Mouse (Mus musculus) midbrain, postnatal 0 days (tissue): ENCODE data around the gene Tyw3. TPM values are rescaled to one million over a fixed set of nuclear protein-coding genes. Genes with fewer than 3 reads are reported as not detected.
A peak's percentile ranks its signal among the peaks of the same experiment; 100 is the strongest.

Experiments used
- ATAC-seq: fragments of 200-750 bp; cut with Nextera tagmentation; 2 replicates; pipeline ENCODE4 v1.8.0; 2017; ENCODE audit warnings: moderate number of reproducible peaks, mild to moderate bottlenecking, moderate TSS enrichment, moderate library complexity; ENCODE audit not compliant: low FRiP score
- DNase-seq: peaks from one replicate; pipeline ENCODE4 v3.0.0-alpha.2; 2015; ENCODE audit warnings: low spot score
- H3K27ac ChIP-seq: fragments of 300-500 bp; sonication (generic); 2 replicates; pipeline ENCODE4 v1.5.1; 2014; ENCODE audit warnings: low read depth, mild to moderate bottlenecking, low read length, mixed read lengths
- H3K27me3 ChIP-seq: fragments of 300-500 bp; sonication (generic); 2 replicates; pipeline ENCODE4 v1.6.1; 2014; ENCODE audit warnings: low read length, control low read depth, mixed read lengths; ENCODE audit not compliant: insufficient read depth
- H3K36me3 ChIP-seq: fragments of 300-500 bp; sonication (generic); 2 replicates; pipeline ENCODE4 v1.6.1; 2014; ENCODE audit warnings: low read length, control low read depth, mixed read lengths; ENCODE audit not compliant: insufficient read depth
- H3K4me1 ChIP-seq: fragments of 300-500 bp; sonication (generic); 2 replicates; pipeline ENCODE4 v1.6.1; 2014; ENCODE audit warnings: mild to moderate bottlenecking, control low read depth, antibody characterized with exemption, low read length, mixed read lengths; ENCODE audit not compliant: insufficient read depth
- H3K4me2 ChIP-seq: fragments of 300-500 bp; sonication (generic); 2 replicates; pipeline ENCODE4 v1.6.1; 2014; ENCODE audit warnings: low read depth, mild to moderate bottlenecking, low read length, mixed read lengths; ENCODE audit not compliant: poor library complexity, severe bottlenecking
- H3K4me3 ChIP-seq: fragments of 300-500 bp; sonication (generic); 2 replicates; pipeline ENCODE4 v1.5.1; 2014; ENCODE audit warnings: low read depth, mild to moderate bottlenecking, low read length, moderate library complexity
- H3K9ac ChIP-seq: fragments of 300-500 bp; sonication (generic); replicated peaks from 2 replicates; pipeline ENCODE4 v1.6.1; 2014; ENCODE audit warnings: mild to moderate bottlenecking, low read length, moderate library complexity, mixed read lengths; ENCODE audit not compliant: poor library complexity, severe bottlenecking
- H3K9me3 ChIP-seq: fragments of 300-500 bp; sonication (generic); 2 replicates; pipeline ENCODE4 v1.6.1; 2016; ENCODE audit warnings: low read length, control low read depth
- CTCF ChIP-seq: IDR thresholded peaks from 2 replicates; pipeline ENCODE4 v1.5.1; 2016; ENCODE audit warnings: antibody characterized with exemption, mild to moderate bottlenecking
- WGBS: fragments of 180-500 bp; shearing (Covaris S2); extraction: QIAGEN DNeasy Blood & Tissue Kit; methylation state at CpG from one replicate; pipeline ENCODE4 v1.1.7; 2014; 5-methylcytosine and 5-hydroxymethylcytosine counted together
- polyA plus RNA-seq: library from polyadenylated mRNA; unstranded; fragments of >200 nt; fragmentation: Nextera tagmentation; extraction: Ambion mirVana; gene quantifications from 2 replicates; pipeline ENCODE4 v1.2.1, GENCODE M21; 2015
- total RNA-seq: library from RNA; depleted of rRNA; stranded (reverse); fragments of >200 nt; gene quantifications from 2 replicates; pipeline ENCODE4 v1.2.3, GENCODE M21; 2014; rRNA removed

The Tyw3 gene
- total and polyA plus RNA-seq, 2 experiments from 2014 or later, result 10.2 to 10.7 TPM

DNA sequence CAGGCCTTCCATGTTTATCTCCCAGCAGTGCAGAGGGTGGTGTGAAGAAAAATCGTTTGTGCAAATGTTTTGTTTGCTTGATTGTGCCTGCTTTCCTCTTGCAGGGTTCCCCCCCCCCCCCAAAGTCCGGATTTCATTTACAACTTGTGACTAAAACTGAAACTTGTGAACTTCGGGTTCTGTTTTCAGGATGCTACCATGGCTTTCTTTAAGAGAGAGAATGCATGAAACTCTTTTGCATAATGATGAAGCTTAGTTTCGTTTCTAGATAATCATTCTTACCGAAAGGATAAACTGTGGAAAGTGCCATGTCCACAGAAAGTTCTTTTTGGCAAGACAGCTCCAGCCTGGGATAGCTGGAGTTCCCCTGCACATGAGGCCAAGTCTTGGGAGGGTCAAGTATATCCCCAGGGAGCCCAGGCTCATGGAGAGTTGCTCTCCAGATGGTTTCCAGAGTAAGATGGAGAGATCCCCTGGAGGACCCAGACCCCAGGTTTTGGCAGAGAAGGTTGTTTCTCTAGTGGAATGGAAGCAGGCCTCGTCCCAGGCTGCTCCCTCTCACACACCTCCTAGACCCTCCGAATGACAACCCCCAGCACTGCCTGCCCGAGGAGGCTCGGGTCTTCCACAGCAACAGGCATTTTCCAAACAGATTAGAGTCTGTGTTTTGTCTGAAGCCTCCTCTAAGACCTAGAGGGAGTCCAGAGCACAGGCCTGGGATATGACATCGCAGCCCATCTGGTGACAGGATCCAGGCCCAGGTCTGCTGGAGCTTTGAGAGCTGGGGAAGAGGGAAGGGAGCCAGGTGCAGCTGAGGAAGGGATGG, 56.6 kb downstream of the Tyw3 start:
- no peaks in the 10 kb centered on the region for H3K36me3 ChIP-seq
- H3K9ac ChIP-seq, result no peak overlapping the region
- H3K4me3 ChIP-seq, result no peak overlapping the region
- H3K4me2 ChIP-seq, result no peak overlapping the region
- no peak for DNase-seq
- H3K9me3 ChIP-seq, result no peaks in the 10 kb centered on the region
- TF ChIP-seq CTCF, result no peak
- no peaks in the 10 kb centered on the region for H3K4me1 ChIP-seq
- H3K27ac ChIP-seq, result no peak overlapping the region
- ATAC-seq, result no peak
- 66% methylated on average over 10 of the region's 10 CpGs for WGBS
- no peaks in the 10 kb centered on the region for H3K27me3 ChIP-seq

DNA sequence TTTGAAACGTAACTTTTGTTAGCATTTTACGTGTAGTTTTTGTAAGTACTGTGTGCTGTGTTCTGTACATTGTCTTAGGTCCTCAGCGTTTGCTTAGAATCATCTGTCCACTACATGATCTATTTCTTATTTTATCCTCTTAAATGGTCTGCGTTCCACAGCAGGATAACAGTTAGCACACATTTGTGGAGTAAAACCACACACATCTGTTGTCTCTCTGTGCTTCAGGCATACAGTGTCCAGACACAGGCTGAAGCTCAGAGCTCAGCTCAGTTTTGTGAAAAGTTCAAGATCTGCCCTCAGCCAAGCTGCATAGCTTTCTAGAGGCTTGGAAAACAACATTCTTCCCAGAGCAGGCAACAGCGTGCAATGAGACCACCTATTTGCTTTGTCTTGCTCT, 60.8 kb downstream of the Tyw3 start:
- no peaks in the 10 kb centered on the region for H3K9me3 ChIP-seq
- H3K27ac ChIP-seq, result no peak overlapping the region
- no peaks in the 10 kb centered on the region for H3K36me3 ChIP-seq
- no peak overlapping the region for H3K4me3 ChIP-seq
- H3K27me3 ChIP-seq, result no peaks in the 10 kb centered on the region
- H3K9ac ChIP-seq, result no peak overlapping the region
- no peak for DNase-seq
- ATAC-seq, result no peak
- TF ChIP-seq CTCF, result no peak
- 86% methylated on average over 5 of the region's 5 CpGs for WGBS
- no peaks in the 10 kb centered on the region for H3K4me1 ChIP-seq
- no peak overlapping the region for H3K4me2 ChIP-seq

DNA sequence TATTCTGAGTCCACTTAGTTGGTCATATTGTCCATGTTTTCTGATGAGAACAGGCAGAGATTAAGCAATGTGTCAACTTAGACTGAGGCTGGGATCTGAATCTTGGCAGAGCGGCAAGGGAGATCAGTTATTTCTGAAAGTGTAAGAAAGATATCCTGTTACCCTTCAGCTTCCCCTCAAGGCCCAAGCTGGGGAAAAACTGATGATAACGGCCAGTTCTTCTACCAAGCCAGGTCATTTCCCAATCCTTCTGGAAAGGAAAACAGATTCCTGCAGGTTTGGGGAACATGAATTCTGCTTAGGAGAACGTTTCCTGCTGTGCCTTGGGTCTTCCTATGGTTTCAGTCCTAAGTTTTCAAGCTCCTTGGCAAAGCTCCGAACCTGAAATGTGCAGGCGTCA, 63.7 kb downstream of the Tyw3 start:
- Histone ChIP-seq H3K9ac (no peak overlapping the region), H3K4me2 (no peak overlapping the region), H3K4me3 (no peak overlapping the region), H3K9me3 (no peaks in the 10 kb centered on the region), H3K27ac (no peak overlapping the region), H3K36me3 (no peaks in the 10 kb centered on the region), H3K27me3 (no peaks in the 10 kb centered on the region), H3K4me1 (no peaks in the 10 kb centered on the region)
- DNase-seq, result no peak
- TF ChIP-seq CTCF, result no peak
- ATAC-seq, result no peak
- 79% methylated on average over 5 of the region's 5 CpGs for WGBS

DNA sequence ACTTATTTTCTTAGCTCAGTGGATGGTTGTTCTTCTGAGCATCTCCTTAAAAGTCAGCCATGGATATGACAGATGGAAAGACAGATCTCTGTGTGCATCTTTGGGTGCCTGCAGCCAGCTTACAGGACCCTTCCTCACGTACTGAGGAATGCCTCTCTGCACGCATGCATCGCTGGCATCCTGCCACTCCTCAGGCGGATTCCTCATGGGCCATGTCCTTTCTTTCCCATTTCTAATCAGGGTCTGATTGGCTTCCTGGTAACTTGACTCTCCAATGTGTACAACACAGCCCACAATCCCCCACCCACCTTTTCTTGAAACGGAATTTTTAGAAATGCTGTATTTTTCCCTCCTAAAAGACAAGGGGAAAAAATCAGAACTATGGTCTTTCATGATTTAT, 67.9 kb downstream of the Tyw3 start:
- Histone ChIP-seq H3K36me3 (no peaks in the 10 kb centered on the region), H3K4me1 (no peaks in the 10 kb centered on the region), H3K4me2 (no peak overlapping the region), H3K9ac (no peak overlapping the region), H3K27me3 (no peaks in the 10 kb centered on the region), H3K27ac (no peak overlapping the region), H3K4me3 (no peak overlapping the region), H3K9me3 (no peaks in the 10 kb centered on the region)
- no peak for DNase-seq
- WGBS, result 53% methylated on average over 5 of the region's 5 CpGs
- no peak for ATAC-seq
- no peak for TF ChIP-seq CTCF

DNA sequence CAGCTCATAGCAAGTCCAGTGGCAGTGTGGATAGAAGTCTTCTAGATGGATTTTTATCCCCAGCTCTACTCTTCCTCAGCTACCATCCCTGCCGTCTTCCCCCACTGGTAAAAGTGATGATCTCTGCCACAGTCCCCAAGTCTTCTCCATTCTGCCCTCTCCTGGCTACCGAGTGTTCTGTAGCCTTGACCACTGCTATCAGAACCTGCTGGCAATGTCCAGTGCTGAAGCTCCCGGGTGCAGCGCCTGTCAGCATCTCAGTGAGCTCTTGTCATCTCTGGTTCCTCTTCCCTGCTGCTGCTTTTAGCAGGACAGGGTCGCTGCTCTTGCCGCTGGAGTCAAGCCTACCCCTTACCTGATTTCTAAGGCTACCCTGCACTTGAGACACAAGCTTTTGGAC, 70.3 kb downstream of the Tyw3 start:
- Histone ChIP-seq H3K9me3 (no peaks in the 10 kb centered on the region), H3K36me3 (no peaks in the 10 kb centered on the region), H3K9ac (no peak overlapping the region), H3K4me3 (no peak overlapping the region), H3K4me2 (no peak overlapping the region), H3K4me1 (no peaks in the 10 kb centered on the region), H3K27me3 (no peaks in the 10 kb centered on the region), H3K27ac (no peak overlapping the region)
- no peak for DNase-seq
- WGBS, result 44% methylated on average over 6 of the region's 6 CpGs
- peak; percentile 37 for TF ChIP-seq CTCF
- no peak for ATAC-seq

Other genes starting within 250 kb of the Tyw3 start
- gene Cryz, start 393 bp downstream of the Tyw3 start, total RNA-seq, result 12.0 and 12.6 TPM in 2 replicates
- gene Cryz, start 393 bp downstream of the Tyw3 start, polyA plus RNA-seq, result 12.3 and 13.9 TPM in 2 replicates
- gene Erich3, start 66.8 kb upstream of the Tyw3 start, total RNA-seq, result 2.5 and 4.7 TPM in 2 replicates
- gene Erich3, start 66.8 kb upstream of the Tyw3 start, polyA plus RNA-seq, result 3.3 and 3.8 TPM in 2 replicates